Mouse (Mus musculus) embryonic fibroblast, embryonic 13.5 days (primary cell): ENCODE data around the gene Ncor2. TPM values are rescaled to one million over a fixed set of nuclear protein-coding genes. Genes with fewer than 3 reads are reported as not detected.

ENCODE experiments used
- H3K27ac ChIP-seq: 2 replicates; pipeline ENCODE4 v1.5.1; 2012; ENCODE audit warnings: low read length, control low read depth, inconsistent platforms; ENCODE audit not compliant: insufficient read depth
- H3K4me1 ChIP-seq: 2 replicates; pipeline ENCODE4 v1.6.1; 2011; ENCODE audit warnings: low read length; ENCODE audit not compliant: control insufficient read depth, insufficient read depth
- H3K4me3 ChIP-seq: 2 replicates; pipeline ENCODE4 v1.5.1; 2011; ENCODE audit warnings: mild to moderate bottlenecking, control low read depth, low read length; ENCODE audit not compliant: insufficient read depth
- CTCF ChIP-seq: IDR thresholded peaks from 2 replicates; pipeline ENCODE4 v1.5.1; 2011; ENCODE audit warnings: mild to moderate bottlenecking, control low read depth, low read length, moderate library complexity, borderline replicate concordance; ENCODE audit not compliant: insufficient read depth
- POLR2A ChIP-seq: IDR thresholded peaks from 2 replicates; pipeline ENCODE4 v1.6.1; 2011; ENCODE audit warnings: low read depth, mild to moderate bottlenecking, control low read depth, low read length, moderate library complexity
- polyA plus RNA-seq: library from polyadenylated mRNA; stranded (reverse); fragments of >200 nt; gene quantifications from 2 replicates; pipeline ENCODE4 v1.2.4, GENCODE M21; 2011; ENCODE audit warnings: low read depth; ENCODE audit not compliant: missing spikeins, insufficient read length

The Ncor2 gene
- polyA plus RNA-seq, 1 experiment = 110 TPM

GRCm38 (mm10) chr5:125140832-125141524 is 38.0 kb downstream of the Ncor2 start:
- peaks cover 20% of the 10 kb centered on the region for H3K4me1 ChIP-seq
- TF ChIP-seq CTCF = no peak
- TF ChIP-seq POLR2A = peak; percentile 17

DNA sequence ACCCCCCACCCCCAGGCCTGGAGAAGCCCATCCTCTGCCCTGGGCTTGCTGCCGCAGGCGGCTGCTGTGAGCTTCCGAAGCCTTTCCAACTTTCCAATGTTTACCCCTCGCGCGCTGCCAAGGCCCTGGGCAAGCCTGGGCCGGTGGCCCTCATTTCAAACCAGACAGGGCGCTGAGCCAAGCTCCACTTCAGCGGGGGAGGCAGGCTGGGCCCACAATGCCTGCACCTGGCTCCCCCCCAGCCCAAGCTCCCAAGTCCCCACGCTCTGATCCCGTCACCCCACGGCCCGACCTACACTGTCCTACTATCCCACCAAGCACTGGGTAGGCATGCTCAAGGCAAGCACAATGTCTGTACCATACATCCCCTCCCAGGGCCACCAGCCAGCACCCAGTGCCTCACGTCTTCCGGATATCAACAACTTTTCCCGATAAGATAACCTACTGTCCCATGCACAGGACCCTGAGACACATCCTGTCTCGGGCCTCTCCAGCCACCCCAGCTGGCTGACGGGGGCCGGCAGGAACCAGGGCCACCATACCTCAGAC is 38.8 kb downstream of the Ncor2 start:
- peak overlapping the region; percentile 40 for H3K4me3 ChIP-seq
- no peak for TF ChIP-seq CTCF
- TF ChIP-seq POLR2A = no peak; the same call in 1 of the 2 replicates
- H3K27ac ChIP-seq = peak overlapping the region; percentile 99
- H3K4me1 ChIP-seq = peaks cover 22% of the 10 kb centered on the region

More at GRCm38 (mm10) chr5:125140832-125141524, 38.0 kb downstream of the Ncor2 start:
- H3K4me3 ChIP-seq = peak overlapping the region; percentile 40
- H3K27ac ChIP-seq = peak overlapping the region; percentile 99

- TF ChIP-seq POLR2A (no peak), CTCF (no peak)
- Histone ChIP-seq H3K4me3 (peak overlapping the region; percentile 40), H3K4me1 (peaks cover 26% of the 10 kb centered on the region), H3K27ac (peak overlapping the region; percentile 99)
These were observed 39.4 kb downstream of the Ncor2 start for GRCm38 (mm10) chr5:125139669-125140068.

DNA sequence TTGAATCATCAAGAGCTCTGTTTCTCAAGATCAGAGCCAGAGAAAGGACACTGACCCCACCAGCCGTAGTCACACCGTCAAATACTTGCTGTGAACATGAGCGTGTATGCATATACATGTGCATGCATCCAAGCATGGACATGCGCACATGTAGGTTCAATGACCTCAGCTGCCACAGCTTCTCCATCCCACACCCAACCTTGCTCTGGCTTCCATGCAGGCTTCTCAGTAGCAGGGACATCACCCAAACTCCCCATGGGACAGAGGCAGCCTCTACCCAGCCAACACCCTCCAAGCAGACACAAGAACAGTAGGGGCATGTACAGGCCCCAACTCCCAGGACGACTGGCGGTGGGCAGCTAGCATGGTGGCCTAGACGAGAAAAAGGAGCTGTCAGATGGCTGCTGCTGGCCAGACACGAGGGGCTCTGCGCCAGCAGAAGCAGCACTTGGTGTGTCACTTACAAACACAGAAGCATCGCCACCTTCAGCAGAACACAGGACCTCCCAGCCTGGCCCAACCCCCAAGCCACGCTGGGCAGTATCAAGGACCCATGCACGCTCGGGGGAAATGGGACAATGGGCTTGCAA is 40.1 kb downstream of the Ncor2 start:
- peaks cover 33% of the 10 kb centered on the region for H3K4me1 ChIP-seq
- no peak overlapping the region for H3K27ac ChIP-seq
- TF ChIP-seq POLR2A (no peak), CTCF (no peak)
- H3K4me3 ChIP-seq = no peak overlapping the region

- Histone ChIP-seq H3K4me1 (peaks cover 30% of the 10 kb centered on the region), H3K4me3 (no peak overlapping the region), H3K27ac (no peak overlapping the region)
- TF ChIP-seq CTCF = no peak
- TF ChIP-seq POLR2A = no peak
These were observed 41.2 kb downstream of the Ncor2 start for GRCm38 (mm10) chr5:125137672-125138285.

GRCm38 (mm10) chr5:125136996-125137671 is 41.9 kb downstream of the Ncor2 start:
- H3K4me3 ChIP-seq = no peak overlapping the region
- H3K4me1 ChIP-seq = peaks cover 24% of the 10 kb centered on the region
- H3K27ac ChIP-seq = no peak overlapping the region
- no peak for TF ChIP-seq POLR2A
- TF ChIP-seq CTCF = no peak

GRCm38 (mm10) chr5:125136296-125136995 is 42.6 kb downstream of the Ncor2 start:
- Histone ChIP-seq H3K27ac (no peak overlapping the region), H3K4me1 (peaks cover 21% of the 10 kb centered on the region), H3K4me3 (no peak overlapping the region)
- no peak for TF ChIP-seq POLR2A
- no peak for TF ChIP-seq CTCF

GRCm38 (mm10) chr5:125134795-125135468 is 44.1 kb downstream of the Ncor2 start:
- H3K4me1 ChIP-seq = peaks cover 24% of the 10 kb centered on the region
- H3K4me3 ChIP-seq = no peak overlapping the region
- H3K27ac ChIP-seq = peak overlapping the region; percentile 75
- no peak for TF ChIP-seq CTCF
- TF ChIP-seq POLR2A = no peak
